Mouse (Mus musculus): Measurements from ENCODE around the gene Gm2056.
"Not testable (repeated sequence)": the region's sequence is repeated elsewhere in the genome, so short reads cannot be mapped to it uniquely, and the experiment has no call there.

- not testable (repeated sequence) for TF ChIP-seq CTCF (IDR thresholded peaks at IDR 0.05; ENCODE audit: borderline replicate concordance, extremely low read depth, insufficient read depth, insufficient read length); POLR2A (IDR thresholded peaks at IDR 0.05; ENCODE audit: borderline replicate concordance, extremely low read depth, insufficient read depth, insufficient read length, poor library complexity, severe bottlenecking)
Measured at GRCm38 (mm10) chr12:88039062-88039461, 12.3 kb downstream of the Gm2056 start.

All from brain, embryonic 14.5 days (tissue).